Mouse (Mus musculus): Measurements from ENCODE around the gene B130006D01Rik.
"Not testable (repeated sequence)": the region's sequence is repeated elsewhere in the genome, so short reads cannot be mapped to it uniquely, and the experiment has no call there.

B130006D01Rik gene

DNA sequence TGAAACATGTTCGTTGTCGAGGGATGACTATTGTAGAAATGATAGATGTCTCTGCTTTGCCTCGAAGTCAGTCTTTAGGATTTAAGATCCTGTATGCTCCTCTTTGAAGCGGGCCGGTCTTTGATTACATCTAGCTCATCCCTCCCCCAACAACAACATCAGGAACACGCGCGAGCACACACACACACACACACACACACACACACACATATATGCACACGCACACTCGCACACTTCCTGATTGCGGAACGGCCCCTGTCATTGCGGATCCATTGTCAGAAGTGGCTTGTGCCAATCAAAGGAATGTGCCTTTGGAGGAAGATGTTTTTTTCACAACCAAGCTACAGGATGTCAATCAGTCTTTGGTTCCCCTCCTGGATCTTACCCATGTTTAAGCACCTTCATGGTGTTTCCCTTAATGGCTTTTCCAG, 9.6 kb upstream of the B130006D01Rik start:
- DNase-seq (ENCODE audit: low spot score), result no peak

DNA sequence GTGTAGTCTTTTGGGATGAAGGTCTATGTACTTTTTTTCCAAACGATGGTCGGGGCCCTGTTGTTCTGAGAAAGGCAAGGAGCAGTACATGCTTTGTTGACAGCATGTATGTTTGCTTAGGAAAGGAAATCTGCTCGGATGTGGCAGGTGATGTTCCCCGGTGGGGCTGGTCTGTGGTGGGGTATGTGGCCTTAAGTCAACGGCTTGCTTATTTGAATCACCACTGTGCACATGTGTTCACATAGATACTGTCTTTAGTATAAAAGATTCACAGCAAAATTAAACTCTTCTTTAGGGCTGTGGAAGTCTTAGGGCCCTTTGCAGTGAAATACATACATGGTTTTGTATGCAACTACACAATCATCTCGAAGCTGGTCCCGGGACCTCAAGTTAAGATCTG, 9.0 kb upstream of the B130006D01Rik start:
- no peak for DNase-seq (ENCODE audit: low spot score)

DNA sequence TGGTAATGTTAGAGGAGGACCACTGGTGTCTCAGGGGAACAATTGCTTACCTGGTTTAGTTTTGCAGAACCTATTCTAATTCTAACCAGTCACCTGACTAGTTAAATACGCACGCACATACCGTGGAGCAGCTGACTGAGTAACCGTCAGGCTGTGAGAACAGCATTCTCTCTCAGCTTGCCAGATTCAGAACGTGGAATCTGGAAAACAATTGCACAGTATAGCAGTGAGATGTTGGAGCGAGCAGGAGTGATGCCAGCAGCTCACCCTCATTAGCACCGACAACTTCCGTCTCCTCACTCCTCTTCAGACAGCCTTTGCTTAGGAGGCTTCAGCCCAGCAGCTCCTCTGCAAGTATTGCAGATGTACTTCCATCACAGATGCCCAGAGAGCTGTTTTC, 7.3 kb upstream of the B130006D01Rik start:
- no peak for DNase-seq (ENCODE audit: low spot score)

DNA sequence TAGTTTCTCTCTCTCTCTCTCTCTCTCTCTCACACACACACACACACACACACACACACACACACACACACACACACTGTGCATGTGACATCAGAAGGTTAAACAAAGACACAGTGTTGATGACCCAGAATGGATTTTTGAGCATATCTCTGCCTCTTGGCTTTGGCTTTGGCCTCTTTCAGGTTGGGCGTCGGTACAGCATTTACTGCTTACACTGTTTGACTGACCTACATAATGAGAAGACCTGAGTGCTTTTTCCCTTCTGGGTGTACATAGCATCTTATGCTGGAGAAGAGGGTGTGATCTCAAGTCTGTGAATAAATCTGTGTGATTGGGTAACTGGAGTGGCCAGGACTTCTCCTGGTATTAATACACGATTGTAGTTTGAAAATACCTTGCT, 4.0 kb upstream of the B130006D01Rik start:
- no peak for DNase-seq (ENCODE audit: low spot score)

DNA sequence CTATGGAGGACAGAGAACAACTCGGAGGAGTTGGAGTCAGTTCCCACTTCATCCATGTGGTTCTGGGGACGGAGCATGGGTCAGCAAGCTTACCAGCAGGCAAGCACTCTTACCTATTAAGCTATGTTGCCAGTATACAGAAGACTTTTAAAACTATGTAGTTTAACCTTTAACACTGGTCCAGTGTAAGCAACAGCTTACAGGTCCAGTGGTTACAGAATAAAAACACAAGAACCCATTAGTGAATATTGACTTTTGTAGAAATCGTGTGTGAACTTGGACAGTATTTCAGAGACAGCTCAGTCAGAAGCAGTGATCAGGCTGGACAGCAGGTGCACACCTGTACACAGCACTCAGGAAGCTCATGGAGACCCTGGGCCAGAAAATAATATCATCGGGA, 1.1 kb downstream of the B130006D01Rik start:
- DNase-seq (ENCODE audit: low spot score), result no peak

DNA sequence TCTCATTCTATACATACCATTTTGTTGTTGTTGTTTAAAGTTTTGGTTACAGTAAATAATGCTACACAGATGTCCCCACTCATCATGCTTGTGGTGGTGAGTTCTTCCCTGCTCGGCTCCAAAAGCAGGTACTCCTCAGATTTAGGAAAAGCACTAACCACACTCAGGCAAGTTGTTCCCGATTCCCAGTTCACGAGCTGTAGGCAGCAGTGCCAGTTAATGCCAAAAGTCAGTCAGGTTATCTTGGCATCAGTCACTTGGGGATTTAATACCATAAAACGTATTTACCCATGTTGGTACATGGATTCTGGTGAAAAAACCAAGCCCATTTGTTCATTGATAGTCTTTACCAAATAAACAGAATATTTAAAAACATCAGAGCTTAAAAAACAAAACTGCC, 2.8 kb downstream of the B130006D01Rik start:
- DNase-seq (ENCODE audit: low spot score), result no peak

DNA sequence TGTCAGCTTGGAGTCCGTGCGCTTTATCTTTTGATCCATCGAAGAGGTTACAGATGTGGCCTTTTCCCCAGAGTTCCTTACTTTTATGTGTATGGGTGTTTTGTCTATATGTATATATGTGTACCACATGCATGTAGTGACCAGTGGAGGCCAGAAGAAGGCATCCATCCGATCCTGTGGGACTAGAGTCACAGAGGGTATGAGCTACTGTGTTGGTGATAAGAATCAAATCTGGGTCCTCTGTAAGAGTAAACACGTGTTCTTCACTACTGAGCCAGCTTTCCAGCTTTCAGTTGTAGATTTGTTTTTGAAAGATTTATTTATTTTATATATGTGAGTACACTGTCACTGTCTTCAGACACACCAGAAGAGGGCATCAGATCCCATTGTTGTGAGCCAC, 4.6 kb downstream of the B130006D01Rik start:
- no peak for DNase-seq (ENCODE audit: low spot score)

DNA sequence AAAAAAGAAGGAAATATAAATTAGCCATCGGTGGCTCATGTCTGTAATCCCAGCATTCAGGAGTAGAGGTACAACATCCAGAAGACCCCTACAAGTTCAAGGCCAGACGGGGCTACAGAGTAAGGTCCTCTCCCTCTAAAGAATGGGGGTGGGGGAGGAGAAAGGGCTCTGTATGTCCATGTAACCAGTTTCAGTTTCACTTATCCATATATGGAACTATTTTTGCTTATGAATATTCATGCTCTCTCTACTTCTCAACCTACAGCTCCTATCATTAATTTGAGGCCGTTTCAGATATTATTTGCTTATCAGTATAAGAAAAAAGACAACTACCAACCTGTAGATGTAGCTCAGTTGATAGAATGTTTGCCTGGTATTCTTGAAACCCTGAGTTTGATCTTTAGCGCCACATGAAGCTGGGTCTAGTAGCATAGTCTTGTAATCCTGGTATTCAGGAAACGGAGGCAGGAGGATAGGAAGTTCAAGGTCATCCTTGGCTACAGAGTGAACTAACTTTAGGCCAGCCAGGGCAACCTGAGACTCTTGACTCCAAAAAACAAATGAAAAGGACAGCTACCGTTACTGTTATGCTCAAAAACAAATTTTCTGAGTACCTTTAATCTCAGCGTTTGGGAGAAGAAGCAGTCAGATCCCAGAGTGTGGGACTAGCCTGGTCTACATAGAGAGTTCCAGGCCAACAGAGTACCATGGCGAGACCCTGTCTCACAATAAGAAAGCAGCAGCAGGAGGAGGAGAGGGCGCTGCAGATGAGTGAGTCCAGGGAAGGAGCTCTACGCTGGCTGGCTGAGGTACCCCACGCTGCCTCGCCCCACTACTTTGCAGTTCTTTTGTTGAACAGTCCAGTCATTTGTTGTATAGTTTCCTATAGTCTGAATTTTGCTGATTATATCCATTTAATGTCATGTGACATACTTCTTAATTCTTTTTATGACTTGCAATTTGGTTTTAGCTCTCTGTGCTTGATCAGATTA, 5.8 kb downstream of the B130006D01Rik start:
- DNase-seq (ENCODE audit: low spot score), result no peak

DNA sequence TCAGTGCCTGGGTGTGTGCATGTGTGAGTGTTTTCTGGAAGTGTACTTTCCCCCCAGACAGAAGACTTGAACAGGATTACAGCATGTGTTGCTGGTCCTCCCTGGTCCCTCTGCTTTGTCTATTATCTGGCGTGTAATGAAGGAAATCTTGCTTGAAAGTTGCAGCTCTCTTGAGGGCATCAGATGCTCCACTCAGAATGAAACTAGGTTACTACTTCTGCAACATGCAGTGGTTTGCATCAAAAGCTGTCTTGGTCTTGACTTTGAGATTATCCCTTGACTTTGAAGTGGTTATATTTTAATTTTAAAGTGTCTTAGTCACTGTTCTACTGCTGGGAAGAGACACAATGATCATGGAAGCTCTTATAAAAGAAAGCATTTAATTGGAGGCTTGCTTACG, 11.1 kb downstream of the B130006D01Rik start:
- no peak for DNase-seq (ENCODE audit: low spot score)

DNA sequence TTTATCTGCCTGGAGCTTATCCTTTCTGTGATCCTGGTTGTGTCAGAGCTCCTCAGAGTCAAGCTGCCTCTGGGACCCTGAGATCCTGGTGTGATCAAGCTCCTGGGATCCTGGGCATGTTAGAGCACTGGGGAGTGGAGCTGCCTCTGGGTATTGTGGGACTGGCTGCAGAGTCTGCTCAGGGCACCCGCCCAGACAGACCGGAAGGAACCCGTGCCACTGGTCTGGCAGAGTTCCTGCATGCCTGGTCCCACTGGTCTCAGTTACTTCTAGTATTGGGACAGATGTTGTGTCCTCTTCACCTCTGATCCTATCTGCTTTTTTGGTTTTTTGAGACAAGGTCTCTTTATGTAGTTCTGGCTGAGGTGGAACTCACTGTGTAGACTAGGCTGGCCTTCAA, 14.4 kb downstream of the B130006D01Rik start:
- DNase-seq (ENCODE audit: low spot score), result no peak

DNA sequence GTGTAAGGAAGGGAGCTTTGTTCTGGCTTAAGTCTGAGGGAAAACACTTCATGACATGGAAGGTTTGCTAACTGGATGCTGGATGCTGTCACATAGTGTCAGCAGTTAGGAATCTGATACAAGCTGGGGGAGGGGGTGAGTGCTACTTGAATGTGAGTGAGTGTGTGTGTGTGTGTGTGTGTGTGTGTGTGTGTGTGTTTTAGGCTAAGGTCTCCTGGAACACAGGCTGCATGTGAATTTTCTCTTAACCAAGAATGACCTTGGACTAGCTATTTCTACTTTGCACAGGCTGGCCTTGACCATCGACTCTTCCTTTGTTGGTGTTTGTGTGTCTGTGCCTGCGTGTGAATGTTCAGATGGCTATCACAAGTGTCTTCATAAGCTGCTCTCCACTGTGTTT, 21.1 kb downstream of the B130006D01Rik start:
- no peak for DNase-seq (ENCODE audit: low spot score)

DNA sequence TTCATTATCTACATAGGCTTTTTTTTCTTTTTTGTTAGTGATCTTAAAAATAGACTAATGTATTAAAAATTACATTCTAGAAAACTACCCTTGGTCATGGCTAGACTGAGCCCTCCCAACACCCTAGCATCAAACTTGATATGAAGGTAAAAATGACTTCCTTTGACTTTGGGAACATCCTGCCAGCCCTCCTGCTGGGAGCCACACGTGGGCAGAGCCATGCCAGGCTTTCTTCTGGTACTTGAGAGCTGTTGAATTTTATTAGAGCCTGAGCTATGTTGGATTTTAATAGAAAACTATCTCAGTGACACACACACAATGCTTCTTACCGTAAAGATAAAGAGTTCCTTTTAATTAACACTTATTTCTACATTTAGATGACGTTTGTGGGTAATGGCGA, 23.4 kb downstream of the B130006D01Rik start:
- DNase-seq (ENCODE audit: low spot score), result no peak

DNA sequence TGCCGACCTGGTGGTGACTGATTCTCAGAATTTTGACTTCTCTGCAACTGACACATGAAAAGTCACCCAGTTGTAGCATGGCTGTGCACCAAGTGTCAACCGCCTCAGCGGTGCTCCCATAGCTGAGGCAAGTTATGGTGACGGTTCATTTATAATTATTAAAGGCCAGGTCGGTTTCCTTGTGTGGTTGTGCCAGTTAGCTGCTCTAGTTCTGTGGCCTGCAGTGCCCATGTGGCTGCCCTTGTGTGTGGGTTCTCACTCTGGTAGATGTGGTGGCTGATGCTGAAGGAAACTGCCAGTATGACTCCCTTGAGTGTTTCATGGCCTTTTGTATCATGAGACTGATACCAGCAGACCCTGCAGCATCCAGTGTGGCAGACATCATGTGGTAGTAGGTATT, 24.9 kb downstream of the B130006D01Rik start:
- DNase-seq (ENCODE audit: low spot score), result no peak

DNA sequence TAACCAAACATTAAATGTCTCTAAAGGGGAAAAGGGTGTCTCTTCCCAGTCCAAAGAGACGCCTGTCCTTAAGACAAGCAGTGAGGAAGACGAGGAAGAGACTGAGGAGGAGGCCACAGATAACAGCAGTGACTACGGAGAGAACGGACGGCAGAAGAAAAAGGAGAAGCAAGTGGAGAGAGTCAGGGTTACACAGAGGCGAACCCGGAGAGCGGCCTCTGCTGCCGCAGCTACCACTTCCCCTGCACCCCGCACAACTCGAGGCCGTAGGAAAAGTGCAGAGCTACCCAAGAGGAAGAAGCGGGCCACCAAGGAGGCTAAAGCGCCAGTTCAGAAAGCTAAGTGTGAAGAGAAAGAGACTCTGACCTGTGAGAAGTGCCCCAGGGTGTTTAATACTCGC, 26.2 kb downstream of the B130006D01Rik start:
- no peak for DNase-seq (ENCODE audit: low spot score)

DNA sequence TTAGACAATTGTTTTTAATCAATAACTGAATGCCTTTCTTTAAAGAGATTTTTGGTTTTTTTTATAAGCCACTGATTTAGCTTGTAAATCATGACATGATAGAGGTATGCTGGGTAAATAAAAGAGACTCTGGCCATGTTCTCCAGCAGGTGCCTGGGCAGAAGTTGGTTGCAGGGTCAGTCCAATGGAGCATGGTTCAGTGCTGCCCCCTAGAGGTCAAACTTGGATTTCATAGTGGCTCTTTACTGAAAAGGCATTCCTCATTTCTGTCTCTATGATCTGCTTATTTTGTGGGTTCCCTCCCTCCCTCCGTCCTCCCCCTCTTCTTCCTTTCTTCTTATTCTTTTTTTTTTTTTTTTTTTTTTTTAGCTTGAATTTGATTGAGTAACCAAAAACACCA, 27.6 kb downstream of the B130006D01Rik start:
- DNase-seq (ENCODE audit: low spot score), result peak; percentile 84

DNA sequence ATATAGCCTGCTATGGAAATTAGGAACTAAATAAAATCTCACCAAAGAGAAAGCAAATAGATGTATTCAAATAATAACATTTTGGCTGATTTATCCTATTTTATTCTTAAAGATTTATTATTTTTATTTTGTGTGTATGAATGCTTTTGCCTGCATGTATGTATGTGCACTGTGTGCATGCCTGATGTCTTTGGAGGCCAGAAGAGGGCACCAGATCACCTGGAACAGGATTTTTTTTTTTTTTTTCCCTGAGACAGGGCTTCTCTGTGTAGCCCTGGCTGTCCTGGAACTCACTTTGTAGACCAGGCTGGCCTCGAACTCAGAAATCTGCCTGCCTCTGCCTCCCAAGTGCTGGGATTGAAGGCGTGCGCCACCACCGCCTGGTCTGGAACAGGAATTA, 31.8 kb downstream of the B130006D01Rik start:
- DNase-seq (ENCODE audit: low spot score), result not testable (repeated sequence)

DNA sequence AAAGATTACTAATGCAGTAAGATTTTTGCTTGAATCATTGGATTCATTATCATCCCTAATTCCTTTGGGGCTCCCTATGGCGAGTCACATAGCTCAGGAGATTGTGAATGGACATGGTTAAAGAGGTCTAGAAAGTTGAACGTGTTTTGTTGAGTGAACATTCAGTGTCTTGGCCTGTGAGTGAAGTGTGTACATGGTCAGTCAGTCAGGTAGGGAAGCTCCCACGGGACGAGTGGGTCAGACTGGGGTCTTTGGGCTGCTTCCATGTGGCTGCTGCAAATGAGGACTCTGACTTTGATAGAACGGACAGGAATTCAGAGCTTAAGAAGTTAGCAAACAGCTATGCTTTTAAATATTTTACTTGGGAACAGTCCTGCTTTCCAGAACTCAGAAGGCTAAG, 37.1 kb downstream of the B130006D01Rik start:
- no peak for DNase-seq (ENCODE audit: low spot score)

DNA sequence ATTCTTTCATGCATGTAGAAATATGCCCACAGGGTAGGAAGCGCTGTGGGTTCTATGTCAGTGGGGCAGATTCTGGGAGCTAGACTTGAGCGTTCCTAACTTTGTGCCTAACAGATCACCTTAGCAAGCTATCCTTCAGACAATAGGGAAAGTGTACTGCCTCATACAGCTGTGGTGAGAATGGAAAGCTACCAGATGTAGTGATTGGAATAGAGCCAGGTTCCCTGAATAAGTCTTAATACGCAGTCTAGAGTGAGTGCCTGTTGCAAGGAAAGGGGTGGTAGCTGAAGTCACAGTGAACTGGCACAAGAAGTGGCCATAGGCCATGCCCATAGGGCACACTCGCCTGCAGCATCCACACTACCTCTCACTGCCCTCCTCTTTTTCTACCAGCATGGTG, 39.6 kb downstream of the B130006D01Rik start:
- DNase-seq (ENCODE audit: low spot score), result no peak

DNA sequence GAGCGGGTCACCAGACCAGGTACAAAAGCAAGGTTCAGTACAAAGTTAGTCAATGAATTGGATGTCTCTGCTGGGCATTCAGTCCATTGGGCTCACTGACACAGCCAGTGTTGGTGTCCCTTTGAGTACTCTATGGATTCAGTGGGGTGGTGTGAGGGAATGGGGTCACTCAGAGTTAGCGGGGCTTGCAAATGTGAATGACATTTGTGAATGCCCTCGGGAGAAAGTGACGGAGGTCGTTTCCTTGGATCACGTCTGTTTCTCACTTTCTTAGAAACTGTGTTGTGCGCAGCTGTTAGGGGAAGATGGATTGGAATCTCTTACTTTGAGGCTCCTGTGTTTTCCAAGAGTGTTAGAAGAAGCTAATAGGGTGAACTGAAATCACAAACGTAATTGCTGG, 41.4 kb downstream of the B130006D01Rik start:
- no peak for DNase-seq (ENCODE audit: low spot score)

DNA sequence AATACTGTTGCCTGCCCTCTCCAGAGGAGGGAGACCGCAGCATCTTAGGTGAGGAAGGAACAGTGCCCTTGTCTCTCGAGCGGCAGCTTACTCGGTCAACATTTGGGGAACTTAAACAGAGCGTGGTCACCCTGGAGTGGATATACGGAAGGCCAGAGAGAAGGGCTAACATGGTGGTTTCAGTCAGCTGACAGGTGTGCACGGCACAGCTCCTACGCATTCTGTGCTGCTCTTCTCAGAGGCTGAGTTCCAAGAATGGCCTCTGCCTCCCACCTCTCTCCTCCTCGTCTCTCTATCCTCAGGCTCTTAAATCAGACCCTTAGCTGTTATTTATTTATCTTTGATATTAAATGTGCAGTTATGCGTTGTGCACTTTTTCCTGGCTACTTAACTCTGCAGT, 41.9 kb downstream of the B130006D01Rik start:
- no peak for DNase-seq (ENCODE audit: low spot score)

DNA sequence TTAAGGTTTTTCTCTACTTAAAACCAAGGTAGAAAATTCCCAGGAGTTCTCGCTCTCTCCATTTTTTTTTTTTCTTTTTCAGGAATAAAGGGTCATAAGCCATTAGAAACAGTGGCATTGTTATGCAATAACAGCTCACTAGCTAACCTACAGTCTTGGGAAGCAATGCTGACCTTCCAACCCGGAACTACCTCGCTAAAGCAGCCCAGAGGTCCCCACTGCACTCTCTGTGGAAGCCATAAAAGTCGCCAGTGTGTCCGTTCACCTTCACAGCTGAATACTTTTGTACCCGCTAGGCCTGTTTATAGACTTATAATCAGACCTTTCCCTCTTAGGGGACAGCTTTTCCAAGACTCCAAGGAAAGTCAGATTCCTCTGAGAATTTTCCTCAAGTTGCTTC, 44.9 kb downstream of the B130006D01Rik start:
- DNase-seq (ENCODE audit: low spot score), result no peak

DNA sequence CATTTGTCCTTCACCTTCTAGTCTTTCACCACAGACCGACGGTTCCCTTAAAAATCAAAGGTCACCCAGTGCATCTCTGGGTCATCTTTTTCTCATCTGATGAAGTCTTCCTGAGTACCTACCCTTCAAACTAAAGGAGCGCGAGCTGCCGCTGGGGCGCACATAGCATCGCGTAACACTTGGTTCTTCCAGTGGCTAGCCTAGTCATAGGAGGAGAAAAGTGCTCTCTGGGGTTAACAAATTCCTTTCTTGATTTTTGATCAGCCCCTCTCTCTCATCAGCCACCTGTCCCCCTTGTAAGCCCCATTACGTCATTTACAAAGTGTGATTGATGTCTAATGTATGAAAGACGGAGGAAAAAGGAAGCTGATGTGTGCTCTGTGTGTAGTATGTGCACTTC, 45.8 kb downstream of the B130006D01Rik start:
- DNase-seq (ENCODE audit: low spot score), result no peak

DNA sequence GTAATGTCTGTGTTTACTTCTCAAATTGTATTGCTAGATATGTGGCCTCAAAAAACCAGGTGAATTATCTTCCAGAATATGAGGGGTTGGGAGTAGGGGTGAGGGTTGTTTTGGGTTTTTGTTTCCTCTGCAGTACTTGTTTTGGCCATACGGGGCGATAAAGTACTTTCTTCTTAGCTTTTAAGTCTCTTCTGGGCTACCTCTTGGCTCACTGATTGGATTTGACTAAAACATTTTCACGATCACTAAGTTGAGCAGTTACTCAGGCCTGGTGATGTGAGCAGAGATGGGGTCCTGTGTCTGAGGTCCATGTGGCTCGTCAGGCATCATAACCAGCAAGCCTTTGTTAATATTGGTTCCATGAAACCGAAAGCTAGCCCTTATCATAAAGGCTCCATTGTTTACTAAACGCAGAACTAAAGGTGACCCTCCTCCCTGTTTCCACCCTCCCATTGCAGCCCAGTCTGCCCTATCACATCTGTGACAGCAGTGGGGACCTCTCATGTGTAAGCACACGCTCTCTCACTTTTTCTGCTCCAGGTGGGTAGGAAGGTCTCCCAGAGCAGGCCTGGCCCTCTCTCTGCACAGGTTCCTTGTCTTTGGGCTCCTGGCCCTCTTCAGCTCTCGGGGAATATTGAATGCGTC, 47.5 kb downstream of the B130006D01Rik start:
- no peak for DNase-seq (ENCODE audit: low spot score)
